Mouse (Mus musculus): ENCODE results near the gene Tmem43. TPM values are rescaled to one million over a fixed set of nuclear protein-coding genes. Genes with fewer than 3 reads are reported as not detected.

Gene Tmem43
- polyA plus RNA-seq, 1 experiment from 2014 or later, result 60.4 TPM

- H3K4me1 ChIP-seq, result peaks cover 11% of the 10 kb centered on the region
- no peak for DNase-seq (ENCODE audit: low spot score)
- no peaks in the 10 kb centered on the region for H3K9me3 ChIP-seq (replicated peaks)
- no peak overlapping the region for H3K4me3 ChIP-seq
- H3K27me3 ChIP-seq (ENCODE audit: low read depth, poor library complexity, severe bottlenecking), result no peaks in the 10 kb centered on the region
- H3K36me3 ChIP-seq, result peaks cover 29% of the 10 kb centered on the region
- H3K27ac ChIP-seq, result no peak overlapping the region
- 88% methylated on average over 8 of the region's 8 CpGs for WGBS
Observed at GRCm38 (mm10) chr6:91530673-91531072, 57.2 kb downstream of the Tmem43 start.

- Histone ChIP-seq H3K9me3 (replicated peaks) (no peaks in the 10 kb centered on the region), H3K4me1 (peaks cover 11% of the 10 kb centered on the region), H3K4me3 (no peak overlapping the region), H3K36me3 (peaks cover 23% of the 10 kb centered on the region), H3K27me3 (ENCODE audit: low read depth, poor library complexity, severe bottlenecking) (no peaks in the 10 kb centered on the region), H3K27ac (no peak overlapping the region)
- 92% methylated on average over 6 of the region's 6 CpGs for WGBS
- no peak for DNase-seq (ENCODE audit: low spot score)
Observed at GRCm38 (mm10) chr6:91531276-91531675, 57.8 kb downstream of the Tmem43 start.

GRCm38 (mm10) chr6:91532661-91533060, 59.2 kb downstream of the Tmem43 start:
- no peak overlapping the region for H3K27ac ChIP-seq
- 74% methylated on average over 6 of the region's 6 CpGs for WGBS
- no peaks in the 10 kb centered on the region for H3K27me3 ChIP-seq (ENCODE audit: low read depth, poor library complexity, severe bottlenecking)

GRCm38 (mm10) chr6:91533359-91533758, 59.9 kb downstream of the Tmem43 start:
- no peak for DNase-seq (ENCODE audit: low spot score)
- no peak overlapping the region for H3K27ac ChIP-seq
- no peaks in the 10 kb centered on the region for H3K27me3 ChIP-seq (ENCODE audit: low read depth, poor library complexity, severe bottlenecking)
- no peaks in the 10 kb centered on the region for H3K9me3 ChIP-seq (replicated peaks)
- peaks cover 15% of the 10 kb centered on the region for H3K36me3 ChIP-seq
- H3K4me3 ChIP-seq, result no peak overlapping the region
- H3K4me1 ChIP-seq, result peaks cover 11% of the 10 kb centered on the region
- WGBS, result 63% methylated on average over 5 of the region's 5 CpGs

More at GRCm38 (mm10) chr6:91532661-91533060, 59.2 kb downstream of the Tmem43 start:
- H3K9me3 ChIP-seq (replicated peaks), result no peaks in the 10 kb centered on the region
- H3K36me3 ChIP-seq, result peaks cover 19% of the 10 kb centered on the region
- DNase-seq (ENCODE audit: low spot score), result no peak
- peaks cover 11% of the 10 kb centered on the region for H3K4me1 ChIP-seq
- H3K4me3 ChIP-seq, result no peak overlapping the region

- Histone ChIP-seq H3K9me3 (replicated peaks) (no peaks in the 10 kb centered on the region), H3K4me3 (no peak overlapping the region), H3K36me3 (peaks cover 10% of the 10 kb centered on the region), H3K27me3 (ENCODE audit: low read depth, poor library complexity, severe bottlenecking) (no peaks in the 10 kb centered on the region), H3K27ac (no peak overlapping the region), H3K4me1 (peaks cover 11% of the 10 kb centered on the region)
- DNase-seq (ENCODE audit: low spot score), result no peak
- WGBS, result 52% methylated on average over 2 of the region's 2 CpGs
Observed at GRCm38 (mm10) chr6:91533771-91534170, 60.3 kb downstream of the Tmem43 start.

- Histone ChIP-seq H3K9me3 (replicated peaks) (no peaks in the 10 kb centered on the region), H3K4me1 (peaks cover 11% of the 10 kb centered on the region), H3K36me3 (peaks cover 5% of the 10 kb centered on the region), H3K4me3 (no peak overlapping the region), H3K27ac (no peak overlapping the region), H3K27me3 (ENCODE audit: low read depth, poor library complexity, severe bottlenecking) (no peaks in the 10 kb centered on the region)
- 82% methylated on average over 4 of the region's 4 CpGs for WGBS
- DNase-seq (ENCODE audit: low spot score), result no peak
Observed at GRCm38 (mm10) chr6:91534268-91534667, 60.8 kb downstream of the Tmem43 start.

GRCm38 (mm10) chr6:91535231-91535630, 61.7 kb downstream of the Tmem43 start:
- DNase-seq (ENCODE audit: low spot score), result no peak
- no peaks in the 10 kb centered on the region for H3K27me3 ChIP-seq (ENCODE audit: low read depth, poor library complexity, severe bottlenecking)
- H3K4me1 ChIP-seq, result peaks cover 11% of the 10 kb centered on the region
- H3K9me3 ChIP-seq (replicated peaks), result no peaks in the 10 kb centered on the region
- H3K36me3 ChIP-seq, result no peaks in the 10 kb centered on the region
- H3K27ac ChIP-seq, result no peak overlapping the region
- WGBS, result 82% methylated on average over 3 of the region's 3 CpGs
- no peak overlapping the region for H3K4me3 ChIP-seq

- DNase-seq (ENCODE audit: low spot score), result no peak
- Histone ChIP-seq H3K27ac (no peak overlapping the region), H3K4me3 (no peak overlapping the region), H3K4me1 (peaks cover 11% of the 10 kb centered on the region), H3K36me3 (no peaks in the 10 kb centered on the region), H3K9me3 (replicated peaks) (no peaks in the 10 kb centered on the region), H3K27me3 (ENCODE audit: low read depth, poor library complexity, severe bottlenecking) (no peaks in the 10 kb centered on the region)
- 92% methylated on average over 11 of the region's 11 CpGs for WGBS
Observed at GRCm38 (mm10) chr6:91536047-91536765, 62.7 kb downstream of the Tmem43 start.

Other genes starting within 250 kb of the Tmem43 start
- 5.0 and 8.4 TPM in 2 replicates for gene Wnt7a, start 62.3 kb upstream of the Tmem43 start, polyA plus RNA-seq (2016; fragmentation: Nextera tagmentation; extraction: Ambion mirVana)
- 32.8 and 44.9 TPM in 2 replicates for gene Chchd4, start 157 bp upstream of the Tmem43 start, polyA plus RNA-seq (2016; fragmentation: Nextera tagmentation; extraction: Ambion mirVana)
- gene Xpc, start 42.2 kb downstream of the Tmem43 start, polyA plus RNA-seq (2016; fragmentation: Nextera tagmentation; extraction: Ambion mirVana), result 25.0 and 27.0 TPM in 2 replicates
- 460 and 503 TPM in 2 replicates for gene Lsm3, start 42.2 kb downstream of the Tmem43 start, polyA plus RNA-seq (2016; fragmentation: Nextera tagmentation; extraction: Ambion mirVana)
- 45.0 and 49.7 TPM in 2 replicates for gene Slc6a6, start 210.3 kb downstream of the Tmem43 start, polyA plus RNA-seq (2016; fragmentation: Nextera tagmentation; extraction: Ambion mirVana)

Measured in limb, embryonic 10.5 days (tissue).